Mouse (Mus musculus) hindbrain, embryonic 15.5 days (tissue): ENCODE data around the gene Gimap7. TPM values are rescaled to one million over a fixed set of nuclear protein-coding genes. Genes with fewer than 3 reads are reported as not detected.
A peak's percentile ranks its signal among the peaks of the same experiment; 100 is the strongest.

Source experiments
- ATAC-seq: fragments of 200-750 bp; cut with Nextera tagmentation; 2 replicates; pipeline ENCODE4 v1.8.0; 2017; ENCODE audit warnings: low read depth, moderate number of reproducible peaks, moderate TSS enrichment; ENCODE audit not compliant: low FRiP score
- H3K27ac ChIP-seq: fragments of 300-500 bp; sonication (generic); replicated peaks from 2 replicates; pipeline ENCODE4 v1.5.1; 2015; ENCODE audit warnings: mild to moderate bottlenecking, inconsistent platforms
- H3K27me3 ChIP-seq: fragments of 300-500 bp; sonication (generic); 2 replicates; pipeline ENCODE4 v1.6.1; 2015; ENCODE audit warnings: control low read depth, inconsistent platforms
- H3K36me3 ChIP-seq: fragments of 300-500 bp; sonication (generic); 2 replicates; pipeline ENCODE4 v1.6.1; 2015; ENCODE audit warnings: control low read depth, inconsistent platforms
- H3K4me1 ChIP-seq: fragments of 300-500 bp; sonication (generic); replicated peaks from 2 replicates; pipeline ENCODE4 v1.6.1; 2015; ENCODE audit warnings: control low read depth, inconsistent platforms
- H3K4me2 ChIP-seq: fragments of 300-500 bp; sonication (generic); 2 replicates; pipeline ENCODE4 v1.6.1; 2015; ENCODE audit warnings: moderate library complexity, mild to moderate bottlenecking, inconsistent platforms
- H3K4me3 ChIP-seq: fragments of 300-500 bp; sonication (generic); 2 replicates; pipeline ENCODE4 v1.5.1; 2015; ENCODE audit warnings: mild to moderate bottlenecking, inconsistent platforms
- H3K9ac ChIP-seq: fragments of 300-500 bp; sonication (generic); 2 replicates; pipeline ENCODE4 v1.6.1; 2015; ENCODE audit warnings: inconsistent platforms
- H3K9me3 ChIP-seq: fragments of 300-500 bp; sonication (generic); 2 replicates; pipeline ENCODE4 v1.6.1; 2016; ENCODE audit warnings: control low read depth, inconsistent platforms
- WGBS: fragments of 180-500 bp; shearing (Covaris S2); methylation state at CpG from one replicate; pipeline ENCODE4 v1.1.7; 2015; 5-methylcytosine and 5-hydroxymethylcytosine counted together
- polyA plus RNA-seq: library from polyadenylated mRNA; unstranded; fragments of >200 nt; fragmentation: Nextera tagmentation; extraction: Ambion mirVana; gene quantifications from 2 replicates; pipeline ENCODE4 v1.2.1, GENCODE M21; 2015

Gene Gimap7
- polyA plus RNA-seq, 1 experiment from 2014 or later: not detected

- Histone ChIP-seq H3K4me1 (peaks cover 18% of the 10 kb centered on the region; the same call in 1 of the 2 replicates), H3K9me3 (no peaks in the 10 kb centered on the region), H3K27ac (no peak within 1 kb of the TSS), H3K9ac (no peak within 1 kb of the TSS), H3K4me2 (no peak within 1 kb of the TSS), H3K4me3 (no peak within 1 kb of the TSS), H3K36me3 (no peaks in the 10 kb centered on the region), H3K27me3 (peaks cover 23% of the 10 kb centered on the region)
- no peak for ATAC-seq
- 44% methylated on average over 16 of the region's 16 CpGs for WGBS
Observed at GRCm38 (mm10) chr6:48745959-48746889, 27.8 kb downstream of the Gimap7 start, which contains the start of gene Gimap5. Gene Gimap5, plus strand, starts transcription at chr6:48746197.

GRCm38 (mm10) chr6:48747091-48747966 is 28.9 kb downstream of the Gimap7 start:
- 79% methylated on average over 7 of the region's 7 CpGs for WGBS
- no peak overlapping the region for H3K27ac ChIP-seq
- H3K36me3 ChIP-seq: no peaks in the 10 kb centered on the region
- H3K4me2 ChIP-seq: no peak overlapping the region
- no peak overlapping the region for H3K4me3 ChIP-seq
- H3K4me1 ChIP-seq: peaks cover 11% of the 10 kb centered on the region; the same call in 1 of the 2 replicates
- ATAC-seq: no peak
- H3K27me3 ChIP-seq: peaks cover 14% of the 10 kb centered on the region
- no peak overlapping the region for H3K9ac ChIP-seq
- H3K9me3 ChIP-seq: no peaks in the 10 kb centered on the region

GRCm38 (mm10) chr6:48763567-48764270 is 45.3 kb downstream of the Gimap7 start:
- ATAC-seq: no peak
- Histone ChIP-seq H3K36me3 (no peaks in the 10 kb centered on the region), H3K27ac (no peak overlapping the region), H3K9ac (no peak overlapping the region), H3K4me2 (no peak overlapping the region), H3K4me3 (no peak overlapping the region), H3K9me3 (no peaks in the 10 kb centered on the region), H3K27me3 (no peaks in the 10 kb centered on the region), H3K4me1 (no peaks in the 10 kb centered on the region)
- 69% methylated on average over 7 of the region's 7 CpGs for WGBS

- Histone ChIP-seq H3K27ac (no peak overlapping the region), H3K27me3 (no peaks in the 10 kb centered on the region)
- WGBS: 98% methylated on average over 10 of the region's 10 CpGs
Observed at GRCm38 (mm10) chr6:48764496-48764895, 46.1 kb downstream of the Gimap7 start.

GRCm38 (mm10) chr6:48768178-48768869 is 49.9 kb downstream of the Gimap7 start:
- ATAC-seq: no peak

More at GRCm38 (mm10) chr6:48764496-48764895, 46.1 kb downstream of the Gimap7 start:
- Histone ChIP-seq H3K4me3 (no peak overlapping the region), H3K36me3 (no peaks in the 10 kb centered on the region), H3K4me1 (no peaks in the 10 kb centered on the region), H3K9ac (no peak overlapping the region), H3K4me2 (no peak overlapping the region), H3K9me3 (no peaks in the 10 kb centered on the region)
- no peak for ATAC-seq

GRCm38 (mm10) chr6:48768933-48769332 is 50.5 kb downstream of the Gimap7 start:
- no peaks in the 10 kb centered on the region; the same call in 1 of the 2 replicates for H3K4me1 ChIP-seq
- H3K36me3 ChIP-seq: no peaks in the 10 kb centered on the region
- H3K9ac ChIP-seq: no peak overlapping the region
- no peaks in the 10 kb centered on the region for H3K27me3 ChIP-seq
- H3K9me3 ChIP-seq: no peaks in the 10 kb centered on the region
- ATAC-seq: no peak
- WGBS: 90% methylated on average over 3 of the region's 3 CpGs
- no peak overlapping the region for H3K4me3 ChIP-seq
- no peak overlapping the region for H3K27ac ChIP-seq
- H3K4me2 ChIP-seq: no peak overlapping the region

More at GRCm38 (mm10) chr6:48768178-48768869, 49.9 kb downstream of the Gimap7 start:
- H3K4me1 ChIP-seq: no peaks in the 10 kb centered on the region; the same call in 1 of the 2 replicates
- 74% methylated on average over 9 of the region's 9 CpGs for WGBS
- H3K27ac ChIP-seq: no peak overlapping the region
- H3K4me2 ChIP-seq: no peak overlapping the region
- H3K4me3 ChIP-seq: no peak overlapping the region
- no peaks in the 10 kb centered on the region for H3K9me3 ChIP-seq
- H3K36me3 ChIP-seq: no peaks in the 10 kb centered on the region
- H3K27me3 ChIP-seq: no peaks in the 10 kb centered on the region
- no peak overlapping the region for H3K9ac ChIP-seq

- Histone ChIP-seq H3K27me3 (no peaks in the 10 kb centered on the region), H3K9me3 (no peaks in the 10 kb centered on the region), H3K27ac (no peak within 1 kb of the TSS), H3K4me1 (no peaks in the 10 kb centered on the region; the same call in 1 of the 2 replicates), H3K4me2 (no peak within 1 kb of the TSS), H3K9ac (no peak within 1 kb of the TSS), H3K36me3 (no peaks in the 10 kb centered on the region), H3K4me3 (no peak within 1 kb of the TSS)
- 93% methylated on average over 3 of the region's 3 CpGs for WGBS
- ATAC-seq: no peak
Observed at GRCm38 (mm10) chr6:48770696-48771095, 52.3 kb downstream of the Gimap7 start, which contains the start of gene Gimap3. Gene Gimap3, minus strand, starts transcription at chr6:48770851.

- H3K4me1 ChIP-seq: no peaks in the 10 kb centered on the region; the same call in 1 of the 2 replicates
- WGBS: 10% methylated on average over 8 of the region's 8 CpGs
- no peaks in the 10 kb centered on the region for H3K27me3 ChIP-seq
- H3K9me3 ChIP-seq: no peaks in the 10 kb centered on the region
- no peak overlapping the region for H3K27ac ChIP-seq
- H3K4me3 ChIP-seq: no peak overlapping the region
- no peak overlapping the region for H3K9ac ChIP-seq
- no peak overlapping the region for H3K4me2 ChIP-seq
- ATAC-seq: peak; percentile 79
- no peaks in the 10 kb centered on the region for H3K36me3 ChIP-seq
Observed at GRCm38 (mm10) chr6:48772030-48772429, 53.6 kb downstream of the Gimap7 start.

Other genes with a start within 250 kb of the Gimap7 start
- gene Atp6v0e2, start 181.0 kb upstream of the Gimap7 start, polyA plus RNA-seq: 296 and 311 TPM in 2 replicates
- gene Lrrc61, start 163.8 kb upstream of the Gimap7 start, polyA plus RNA-seq: 24.8 and 29.2 TPM in 2 replicates
- gene Rarres2, start 145.8 kb upstream of the Gimap7 start, polyA plus RNA-seq: 5.1 and 7.6 TPM in 2 replicates
- not detected in 2 replicates for gene Gm45021, start 129.0 kb upstream of the Gimap7 start, polyA plus RNA-seq
- gene Repin1, start 124.7 kb upstream of the Gimap7 start, polyA plus RNA-seq: 44.3 and 46.1 TPM in 2 replicates
- gene Gm44965, start 124.7 kb upstream of the Gimap7 start, polyA plus RNA-seq: 1.0 TPM in 1 of 2 replicates, not detected in the other
- 13.5 and 14.5 TPM in 2 replicates for gene Zfp775, start 116.6 kb upstream of the Gimap7 start, polyA plus RNA-seq
- gene AI854703, start 91.9 kb upstream of the Gimap7 start, polyA plus RNA-seq: 26.4 and 27.1 TPM in 2 replicates
- gene Gimap8, start 71.4 kb upstream of the Gimap7 start, polyA plus RNA-seq: 0.56 TPM in 2 replicates
- gene Gimap9, start 42.5 kb upstream of the Gimap7 start, polyA plus RNA-seq: 1.6 and 1.7 TPM in 2 replicates
- gene Gimap4, start 34.1 kb upstream of the Gimap7 start, polyA plus RNA-seq: 1.1 and 1.4 TPM in 2 replicates
- gene Gimap6, start 10.4 kb upstream of the Gimap7 start, polyA plus RNA-seq: 7.5 and 7.9 TPM in 2 replicates
- gene Gm28053, start within 50 bp of the Gimap7 start, polyA plus RNA-seq: 0.66 and 1.1 TPM in 2 replicates
- 6.5 and 6.7 TPM in 2 replicates for gene Gimap1, start 20.4 kb downstream of the Gimap7 start, polyA plus RNA-seq
- 1.2 and 2.3 TPM in 2 replicates for gene Gimap5, start 27.6 kb downstream of the Gimap7 start, polyA plus RNA-seq
- not detected in 2 replicates for gene Gimap3, start 52.2 kb downstream of the Gimap7 start, polyA plus RNA-seq
- gene Tmem176a, start 122.3 kb downstream of the Gimap7 start, polyA plus RNA-seq: 23.0 and 27.2 TPM in 2 replicates
- gene Tmem176b, start 122.9 kb downstream of the Gimap7 start, polyA plus RNA-seq: 111 and 139 TPM in 2 replicates
- not detected in 2 replicates for gene Aoc1, start 154.3 kb downstream of the Gimap7 start, polyA plus RNA-seq
- gene 1600015I10Rik, start 211.3 kb downstream of the Gimap7 start, polyA plus RNA-seq: not detected in 2 replicates